Mouse (Mus musculus): ENCODE measurements around the gene Kazn.

The Kazn gene

DNA sequence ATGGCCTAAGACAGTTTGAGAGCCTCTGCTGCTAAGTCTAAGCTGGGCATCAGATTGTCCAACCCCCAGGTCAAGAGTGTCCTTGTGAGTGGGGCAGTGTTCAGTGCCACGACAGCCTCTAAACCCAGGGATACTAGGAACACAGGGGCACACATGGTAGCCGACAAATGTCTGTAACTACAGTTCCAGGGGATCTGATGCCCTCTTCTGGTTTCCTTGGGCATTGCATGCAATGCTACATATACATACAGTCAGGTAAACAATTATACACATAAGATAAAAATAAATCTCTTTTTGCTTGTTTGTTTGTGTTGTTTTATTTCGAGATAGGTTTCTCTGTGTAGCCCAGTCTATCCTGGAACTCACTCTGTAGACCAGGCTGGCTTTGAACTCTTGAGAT lies 53.0 kb downstream of the Kazn start:
- no peak for DNase-seq

DNA sequence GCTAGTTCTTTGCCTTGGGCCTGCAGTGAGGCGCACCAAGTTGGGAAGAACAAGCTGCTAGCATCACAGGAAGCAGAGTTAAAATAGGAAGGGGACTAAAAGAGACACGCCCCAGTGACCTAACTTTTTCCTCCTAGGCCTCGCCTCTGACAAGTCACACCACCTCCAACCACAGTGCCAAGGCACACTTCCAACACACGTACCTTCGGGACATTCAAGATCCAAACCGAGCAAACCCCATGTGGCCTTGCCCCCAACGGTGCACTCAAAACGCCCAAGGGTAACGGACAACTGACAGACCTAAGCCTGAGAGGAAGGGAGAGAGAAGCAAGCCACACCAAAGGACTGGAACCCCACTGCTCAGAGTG lies 53.7 kb downstream of the Kazn start:
- no peak for DNase-seq

DNA sequence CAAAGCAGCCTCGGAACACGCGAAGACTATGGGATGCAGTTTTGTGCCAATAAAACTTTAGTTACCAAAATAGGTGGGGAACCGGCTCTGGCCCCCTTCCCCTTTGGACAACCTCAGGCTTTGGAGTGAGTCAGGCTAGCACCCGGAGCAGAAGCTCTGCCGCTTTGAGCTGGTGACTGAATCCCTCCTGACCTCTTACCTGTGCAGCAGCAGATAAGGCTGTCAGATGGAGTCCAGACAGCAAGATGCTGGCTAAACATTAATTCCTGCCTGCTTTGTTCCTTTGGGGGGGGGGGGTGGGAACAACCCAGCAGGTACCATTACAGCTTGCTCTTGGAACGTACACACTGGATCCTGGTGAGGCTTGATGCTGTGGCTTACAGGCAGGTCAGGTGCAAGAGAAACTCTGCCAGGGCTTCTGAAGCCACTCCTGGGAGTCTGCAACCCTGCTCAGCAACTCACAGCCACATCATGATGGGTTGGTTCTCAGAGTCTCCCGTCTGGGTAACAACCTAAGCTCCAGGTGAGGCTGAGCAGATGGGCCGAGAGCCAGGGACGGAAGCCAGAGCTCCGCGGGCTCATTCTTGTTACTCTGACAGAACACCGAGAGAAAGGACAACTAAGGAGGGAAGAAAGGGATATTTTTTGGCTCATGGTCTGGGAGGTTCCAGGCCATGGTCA lies 54.2 kb downstream of the Kazn start:
- DNase-seq: no peak

DNA sequence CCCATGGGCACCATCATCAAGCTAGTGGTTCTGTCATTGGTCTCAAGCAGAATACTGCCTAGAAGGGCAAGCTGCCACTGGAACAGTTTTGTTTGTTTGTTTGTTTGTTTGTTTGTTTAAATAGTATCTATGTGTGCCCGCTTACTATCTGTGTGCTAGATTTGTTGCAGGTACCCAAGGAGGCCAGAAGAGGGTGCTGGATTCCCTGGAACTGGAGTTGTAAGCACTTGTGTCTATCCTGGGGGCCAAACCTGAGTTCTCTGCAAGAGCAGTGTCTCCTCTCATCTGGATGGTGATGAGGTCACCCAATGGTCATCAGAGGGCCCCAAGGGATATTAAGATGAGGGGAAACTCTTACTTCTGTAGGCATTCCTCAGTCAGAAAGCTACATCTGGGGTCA lies 55.6 kb downstream of the Kazn start:
- no peak for DNase-seq

DNA sequence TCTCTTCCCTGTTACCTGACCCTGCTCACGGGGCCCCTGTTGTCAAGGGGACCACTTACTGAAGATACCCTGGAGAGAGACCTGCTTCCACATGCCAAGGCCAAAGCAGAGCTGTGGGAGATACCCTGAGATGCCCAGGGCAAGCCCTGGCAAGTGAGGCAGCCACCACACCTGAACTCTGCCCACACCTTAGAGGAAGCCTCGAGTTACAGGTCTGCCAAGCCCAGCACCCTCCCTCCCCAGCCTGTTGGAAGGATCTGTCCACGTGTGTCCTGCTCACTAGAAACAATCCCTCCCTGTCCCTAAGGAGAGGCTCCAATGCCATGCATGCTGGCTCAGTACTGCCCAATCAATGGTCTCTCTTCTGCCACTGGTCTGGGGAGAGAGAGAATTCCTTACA lies 56.2 kb downstream of the Kazn start:
- no peak for DNase-seq

DNA sequence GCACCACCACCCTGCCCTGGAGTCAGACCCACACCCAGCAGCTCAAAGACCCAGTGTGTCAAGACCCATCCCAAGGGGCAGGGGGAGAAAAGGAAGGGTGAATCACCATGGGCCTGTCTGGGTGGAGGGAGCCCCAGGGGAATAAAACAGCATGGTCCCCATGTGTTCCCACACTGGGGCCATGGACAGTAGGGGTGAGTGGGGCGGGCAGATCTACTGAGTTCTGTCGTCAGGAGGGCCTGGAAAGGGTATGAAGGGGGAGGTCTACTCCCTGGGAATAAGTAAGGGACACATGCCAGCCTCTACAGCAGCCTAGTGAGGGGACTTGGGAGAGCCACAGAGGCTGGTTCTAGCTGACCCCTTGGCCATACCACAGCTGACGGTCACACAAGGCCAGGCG lies 57.6 kb downstream of the Kazn start:
- DNase-seq: no peak

DNA sequence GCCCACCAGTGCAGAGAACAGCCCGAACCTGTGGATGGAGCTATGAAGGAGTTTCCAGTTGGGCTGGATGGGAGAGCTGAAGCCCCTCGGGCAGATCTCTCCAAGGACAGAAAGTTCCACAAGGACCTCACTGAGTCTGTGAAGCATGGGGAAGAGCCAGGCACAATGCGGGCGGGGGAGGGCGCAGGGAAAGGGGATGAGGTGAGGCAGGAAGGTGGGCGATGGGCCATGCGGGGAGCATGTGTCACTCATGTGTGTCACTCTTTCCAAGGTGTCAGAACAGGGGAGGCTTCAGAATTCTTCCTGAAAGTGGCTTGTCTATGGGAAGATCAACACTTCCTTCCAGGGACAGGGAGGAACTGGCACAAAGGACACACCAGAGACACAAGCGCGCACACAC lies 58.3 kb downstream of the Kazn start:
- no peak for DNase-seq

DNA sequence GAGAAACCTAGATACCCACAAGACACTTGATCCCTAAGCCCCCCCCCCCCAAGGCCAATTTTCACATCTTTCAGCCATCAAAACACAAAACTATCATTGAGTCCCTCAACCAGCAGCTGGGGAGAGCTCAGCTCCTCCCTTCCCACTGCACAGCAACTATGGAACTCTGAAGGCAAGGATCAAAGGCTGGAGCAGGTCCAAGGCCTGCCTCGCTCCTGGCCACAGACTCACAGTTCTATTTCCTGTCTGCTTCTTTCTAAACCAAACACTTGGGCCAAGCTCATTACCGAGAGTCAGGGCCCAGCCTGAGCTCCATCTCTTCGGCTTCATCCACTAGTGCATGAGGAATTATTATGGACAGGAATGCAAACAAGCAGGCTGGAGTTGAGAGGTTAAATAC lies 58.9 kb downstream of the Kazn start:
- DNase-seq: no peak

DNA sequence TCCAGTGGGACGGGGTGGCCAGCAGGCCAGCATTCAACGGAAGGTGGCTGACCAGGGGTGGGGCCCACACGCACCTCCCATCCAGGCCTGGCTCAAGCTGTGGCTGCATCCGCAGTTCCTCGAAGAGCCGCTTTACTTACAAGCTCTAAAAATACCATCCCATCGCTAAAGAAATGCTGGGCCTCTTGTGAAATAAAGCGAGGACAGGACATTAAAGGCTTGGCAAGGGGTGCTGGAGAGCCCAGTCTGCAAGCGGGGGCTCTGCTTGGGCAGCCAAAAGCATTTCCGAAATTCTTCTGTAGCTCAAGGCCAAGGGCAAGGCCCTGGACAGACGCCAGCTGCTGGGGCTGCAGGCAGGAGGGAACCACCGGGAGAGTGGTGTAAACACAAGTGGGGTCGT lies 59.7 kb downstream of the Kazn start:
- DNase-seq: no peak

DNA sequence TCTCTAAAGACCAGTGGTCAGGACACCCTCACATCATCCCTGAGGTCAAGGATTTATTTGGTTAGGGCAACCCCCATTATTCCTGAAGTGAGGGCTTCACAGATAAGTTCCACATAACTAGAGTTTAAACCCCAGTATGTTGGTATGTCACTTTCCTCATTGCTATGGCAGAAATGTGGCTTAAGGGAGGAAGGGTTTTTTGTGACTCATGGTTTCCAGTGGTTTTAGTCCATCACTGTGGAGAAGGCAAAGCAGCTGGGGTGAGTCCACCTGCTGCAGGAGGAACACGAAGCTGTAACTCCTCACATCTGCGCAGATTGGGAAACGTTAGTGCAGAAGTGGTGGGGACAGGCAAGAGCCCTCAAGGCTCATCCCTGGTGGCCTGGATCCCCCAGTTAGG lies 62.5 kb downstream of the Kazn start:
- no peak for DNase-seq

DNA sequence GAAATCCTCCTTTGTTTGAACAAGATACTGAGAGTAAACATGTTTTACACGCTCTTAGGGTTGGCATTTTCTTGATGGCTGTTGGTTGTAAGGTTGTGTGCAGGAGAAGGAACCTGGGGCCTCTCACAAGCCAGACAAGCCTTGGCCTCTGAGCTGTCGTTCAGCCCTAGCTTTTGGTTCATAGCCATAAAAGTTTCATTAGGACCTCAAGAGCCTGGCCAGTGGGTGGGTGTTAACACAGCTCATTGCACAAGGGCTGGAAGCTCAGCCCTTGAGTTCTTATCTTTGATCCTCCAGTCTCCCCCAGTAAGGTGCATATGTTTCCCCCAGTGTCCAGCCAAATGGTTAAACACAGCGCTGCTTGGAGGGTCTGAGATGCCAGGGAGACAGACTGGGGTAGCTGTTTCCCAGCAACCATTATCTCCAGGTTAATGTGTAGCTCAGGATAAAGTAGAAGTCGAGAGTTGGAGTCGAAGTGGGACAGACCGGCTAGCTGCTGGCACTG lies 65.2 kb downstream of the Kazn start:
- DNase-seq: no peak

DNA sequence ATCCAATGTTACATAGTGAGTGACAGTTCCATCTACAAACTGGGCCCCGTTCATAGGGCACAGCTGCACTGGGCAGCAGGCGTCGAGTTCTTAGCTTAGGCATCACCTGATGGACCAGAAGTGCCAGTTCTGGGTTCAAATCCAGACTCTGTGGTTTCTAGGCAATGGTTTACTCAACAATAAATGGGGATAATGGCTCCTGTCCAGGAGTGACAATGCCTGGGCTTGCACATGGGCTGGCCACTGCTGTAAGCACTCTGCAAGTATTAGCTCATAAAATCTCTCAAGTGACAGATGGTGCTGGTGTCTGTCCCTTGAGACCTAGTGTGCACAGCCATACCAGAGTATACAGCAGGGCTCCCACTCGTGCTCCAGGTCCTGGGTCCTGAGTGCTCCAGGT lies 66.3 kb downstream of the Kazn start:
- DNase-seq: no peak

DNA sequence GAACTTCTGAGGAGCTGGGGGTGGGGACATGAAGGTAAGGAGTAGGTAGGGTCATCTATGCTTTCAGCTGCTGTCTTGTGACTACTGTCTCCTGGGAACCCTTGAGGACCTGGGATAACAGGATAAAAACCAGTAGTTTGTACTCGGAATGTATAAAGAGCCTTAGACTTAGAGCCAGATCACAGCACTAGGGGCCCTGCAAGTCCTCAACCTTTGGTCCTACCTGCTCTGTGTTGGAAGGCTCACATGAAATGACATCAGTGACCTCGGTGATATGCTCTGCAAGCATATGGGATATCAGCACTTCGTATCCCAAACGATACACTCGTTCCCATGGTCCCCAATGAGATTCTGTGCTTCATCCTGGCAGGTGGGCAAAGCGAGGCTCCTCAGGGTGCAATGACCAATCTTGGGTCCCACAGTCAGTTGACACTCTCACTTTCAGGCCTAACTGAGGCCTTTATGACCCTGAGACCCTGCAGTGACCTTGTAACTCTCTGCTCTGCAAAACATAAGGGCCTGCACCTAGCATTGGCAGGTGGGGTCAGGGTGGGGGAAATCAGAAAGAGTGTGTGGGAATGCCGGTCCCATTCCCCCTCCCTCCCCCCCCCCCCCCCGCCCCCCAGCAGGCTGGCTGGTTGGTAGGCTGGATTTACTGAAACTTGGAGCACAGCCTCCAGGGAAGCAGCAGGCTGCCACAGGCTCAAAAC lies 67.3 kb downstream of the Kazn start:
- DNase-seq: no peak

DNA sequence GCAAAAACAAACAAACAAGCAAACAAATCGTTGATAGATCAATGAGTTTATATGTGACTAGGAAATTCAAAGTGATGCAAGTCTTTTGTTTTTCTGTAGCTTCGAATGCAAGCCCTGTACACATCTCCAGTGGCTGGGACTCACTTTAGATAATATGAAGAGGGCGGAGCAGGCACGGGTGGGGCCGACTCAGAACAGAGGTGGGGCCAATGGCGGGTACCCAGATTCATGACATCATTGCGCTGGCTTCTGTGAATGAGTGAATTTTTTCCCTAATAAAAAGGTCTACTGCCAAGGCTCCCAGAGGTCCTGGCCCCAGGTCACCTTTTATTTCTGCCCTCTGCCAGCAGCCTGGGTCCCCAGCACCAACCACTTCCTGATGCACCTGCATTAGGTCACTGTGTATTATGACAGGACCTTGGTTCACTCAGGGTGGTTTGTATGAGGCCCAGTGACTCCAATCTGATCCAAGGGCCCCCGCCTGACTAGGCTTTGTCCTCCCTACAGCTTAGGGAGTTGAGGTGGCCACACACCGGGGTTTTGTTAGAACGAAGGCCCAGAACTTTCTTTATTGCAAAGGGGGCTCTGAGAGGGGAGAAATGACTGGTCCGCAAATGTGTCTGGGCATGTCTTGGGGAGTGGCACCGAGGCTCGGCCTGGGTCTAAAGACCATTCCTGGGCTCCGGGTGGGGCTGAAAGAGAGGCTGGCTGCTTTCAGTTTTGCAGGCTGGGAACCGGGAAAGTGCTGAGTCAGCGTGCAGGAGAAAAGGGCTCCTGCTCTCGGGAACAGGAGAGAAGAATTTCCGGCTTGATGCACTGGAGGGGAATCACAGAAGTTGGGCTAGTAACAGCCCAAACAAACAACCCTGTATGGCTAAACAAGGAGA lies 68.1 kb downstream of the Kazn start:
- DNase-seq: no peak

DNA sequence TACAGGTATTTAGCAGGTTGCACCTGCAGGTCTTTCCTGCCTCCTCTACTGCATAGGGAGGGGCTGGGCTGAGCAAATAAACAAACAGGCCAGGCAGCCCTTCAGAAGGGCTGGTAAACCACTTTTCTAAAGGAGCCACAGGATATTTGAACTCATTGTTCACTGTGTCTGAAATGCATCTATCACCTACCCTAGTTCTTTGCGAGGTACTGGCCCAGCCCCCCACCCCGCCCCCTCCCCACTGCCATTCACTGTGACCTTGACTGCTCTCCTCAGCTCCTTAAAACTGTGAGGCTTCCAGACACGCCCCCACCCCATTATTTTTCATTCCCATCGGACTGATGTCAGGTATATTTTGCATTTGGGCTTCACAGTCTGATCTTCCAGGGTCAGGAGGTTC lies 69.6 kb downstream of the Kazn start:
- no peak for DNase-seq

DNA sequence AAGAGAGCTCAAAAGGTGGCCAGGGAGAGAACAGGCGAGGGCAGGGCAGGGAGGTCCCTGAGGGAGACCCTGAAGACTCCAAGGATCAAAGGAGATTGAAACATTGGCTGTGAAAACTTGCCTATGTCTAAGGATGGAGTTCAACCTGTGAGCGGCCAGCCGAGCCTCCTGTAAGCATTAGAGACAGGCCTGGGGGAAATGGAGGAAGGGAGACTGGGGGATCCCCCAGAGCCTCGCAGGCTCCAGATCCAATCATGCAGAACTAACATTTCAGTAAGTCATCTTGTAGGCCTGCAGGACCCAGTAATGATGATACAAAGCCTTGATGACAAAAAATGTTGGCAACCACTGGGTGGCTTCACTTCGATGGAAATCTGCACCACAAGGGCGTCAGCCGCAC lies 70.8 kb downstream of the Kazn start:
- no peak for DNase-seq

DNA sequence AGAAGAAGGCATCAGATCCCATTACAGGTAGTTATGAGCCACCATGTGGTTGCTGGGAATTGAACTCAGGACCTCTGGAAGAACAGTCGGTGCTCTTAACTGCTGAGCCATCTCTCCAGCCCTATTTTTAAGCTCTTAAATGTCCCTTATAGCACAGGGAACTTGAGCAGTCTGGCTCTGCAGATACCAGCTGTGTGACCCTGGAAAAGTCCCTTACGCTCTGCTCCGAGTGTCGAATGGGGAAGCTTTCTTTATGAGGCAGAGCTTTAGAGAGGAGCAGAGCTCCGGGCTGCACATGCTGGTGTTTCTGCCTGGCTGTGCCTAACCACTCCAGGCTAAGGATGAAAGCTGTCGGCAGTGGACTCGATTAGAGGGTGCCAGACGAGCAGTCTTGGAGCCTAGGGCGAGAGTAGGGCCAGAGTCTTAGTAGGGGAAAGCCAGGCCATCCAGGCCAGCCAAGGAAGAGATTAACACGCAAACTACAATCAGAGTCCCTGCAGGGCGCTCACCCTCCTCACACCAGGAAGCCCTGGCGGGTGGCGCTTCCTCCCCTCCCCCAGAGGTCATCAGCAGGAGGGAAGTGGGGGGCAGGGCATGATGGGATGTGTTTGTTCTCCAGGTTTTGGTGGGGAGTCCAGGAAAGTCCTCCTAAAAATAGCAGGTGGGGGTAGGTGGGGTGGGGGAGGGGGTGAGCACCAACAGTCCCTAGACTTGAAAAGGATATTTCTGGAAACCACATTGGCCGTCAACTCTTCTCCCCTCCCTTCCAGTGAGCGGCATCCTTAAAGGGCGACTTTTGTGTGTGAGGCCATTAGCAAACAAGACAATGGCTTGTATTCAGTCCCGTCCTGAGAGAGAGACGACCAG lies 73.1 kb downstream of the Kazn start:
- DNase-seq: no peak

DNA sequence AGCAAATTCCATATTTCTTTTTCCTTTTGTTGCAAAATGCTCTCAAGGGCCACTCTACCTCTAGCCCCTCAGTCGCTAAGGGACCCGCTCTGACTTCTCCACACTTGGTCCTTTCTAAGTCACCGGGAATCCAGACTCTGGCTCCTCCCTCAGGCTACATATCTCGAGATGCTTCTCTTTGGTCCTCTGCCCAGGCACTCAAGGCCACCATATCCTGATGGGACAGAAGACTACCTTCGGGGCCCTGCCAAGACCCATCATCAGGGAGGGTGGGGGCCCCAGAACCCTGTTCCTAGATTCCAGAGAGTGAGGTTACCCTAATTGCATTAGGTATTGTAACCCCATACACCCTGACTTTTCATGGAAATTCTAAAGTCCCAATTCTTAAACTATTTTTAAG lies 73.8 kb downstream of the Kazn start:
- DNase-seq: no peak

DNA sequence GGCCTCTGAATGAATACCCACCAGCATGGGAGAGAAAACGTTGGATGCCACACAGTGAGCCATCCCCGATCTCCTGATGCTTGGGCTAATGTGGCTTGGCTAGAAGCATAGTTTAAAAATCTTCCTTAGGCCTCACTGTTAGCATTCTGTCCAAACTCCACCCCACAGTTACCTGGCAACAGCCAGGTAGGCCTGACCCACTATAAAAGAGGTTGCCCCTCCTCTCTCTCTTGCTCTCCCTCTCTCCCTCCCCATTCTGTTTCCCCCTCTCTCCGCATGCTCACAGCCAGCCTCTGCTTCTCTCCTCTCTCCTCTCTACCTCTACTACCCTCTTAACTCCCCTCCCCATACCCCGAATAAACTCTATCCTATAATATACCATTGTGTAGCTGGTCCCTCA lies 74.8 kb downstream of the Kazn start:
- DNase-seq: no peak

DNA sequence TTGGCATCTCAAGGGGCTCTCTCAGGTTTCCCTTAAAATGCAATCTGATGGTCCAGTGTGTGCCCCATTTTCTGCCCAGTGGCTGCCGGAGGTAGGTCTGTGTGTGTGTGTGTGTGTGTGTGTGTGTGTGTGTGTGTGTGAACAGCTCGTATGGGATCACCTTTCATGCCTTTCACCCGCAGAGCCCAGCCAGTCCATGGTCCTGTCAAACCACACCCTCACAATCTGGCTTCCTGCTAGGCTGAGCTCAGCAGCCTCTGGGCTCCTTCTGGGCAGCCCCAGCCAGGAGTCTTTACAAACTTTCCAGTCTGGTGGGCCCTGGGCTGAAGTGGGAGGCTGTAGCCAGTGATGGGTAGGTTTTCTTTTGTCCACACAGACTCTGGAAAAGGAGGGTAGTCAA lies 75.3 kb downstream of the Kazn start:
- DNase-seq: no peak

DNA sequence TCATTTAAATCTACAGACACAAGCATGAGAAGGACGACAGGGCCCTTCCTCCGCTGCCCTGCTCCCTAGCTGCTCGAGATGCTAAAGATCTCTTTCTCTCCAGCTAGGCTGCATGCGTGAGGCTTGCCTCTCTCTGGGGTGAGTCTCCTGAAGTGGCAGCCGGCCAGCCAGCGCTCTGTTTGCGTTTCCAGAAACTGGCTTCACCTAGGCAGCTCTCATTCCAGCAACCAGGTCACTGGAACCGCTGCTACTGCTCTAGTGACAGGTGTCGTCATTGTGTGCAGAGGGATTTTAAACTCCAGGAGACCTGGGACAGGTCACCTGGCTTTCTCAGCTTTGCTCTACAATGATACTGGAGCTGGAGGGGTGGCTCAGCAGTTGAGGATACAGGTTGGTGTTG lies 76.5 kb downstream of the Kazn start:
- no peak for DNase-seq

DNA sequence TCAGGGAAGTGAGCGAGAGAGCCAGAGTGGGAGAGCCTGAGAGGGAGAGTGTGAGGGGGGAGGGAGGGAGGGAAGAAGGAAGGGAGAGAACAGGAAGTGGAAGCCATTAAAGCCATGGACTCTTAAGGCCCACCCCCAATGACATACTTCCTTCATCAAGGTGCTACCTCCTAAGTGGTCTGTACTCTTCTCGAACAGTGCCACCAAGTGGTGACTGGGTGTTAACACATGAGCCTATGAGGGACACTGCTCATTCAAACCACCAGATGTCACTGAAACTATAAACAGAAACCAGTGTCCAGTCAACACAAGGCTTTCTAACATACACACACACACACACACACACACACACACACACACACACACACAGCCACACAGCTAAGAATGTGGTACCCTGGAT lies 77.1 kb downstream of the Kazn start:
- no peak for DNase-seq

DNA sequence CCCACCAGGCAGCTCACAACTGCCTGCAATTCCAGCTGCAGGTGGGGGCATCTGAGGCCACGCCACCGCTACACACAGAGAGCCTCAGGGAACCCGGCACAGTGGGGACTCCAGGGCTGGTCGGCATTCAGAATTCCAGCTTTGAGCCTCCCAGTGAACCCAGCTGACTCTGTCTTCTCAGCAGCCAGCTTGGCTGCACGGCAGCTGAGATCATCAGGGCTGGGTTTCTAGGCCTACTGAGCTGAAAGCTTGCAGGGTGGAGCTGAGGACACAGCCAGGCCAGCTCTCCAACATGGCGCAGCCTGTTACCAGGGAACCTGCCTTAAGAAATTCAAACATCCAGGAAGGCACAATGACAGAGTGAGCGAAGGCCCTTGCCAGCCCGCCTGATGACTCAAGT lies 79.2 kb downstream of the Kazn start:
- DNase-seq: no peak

Data from thymus, postnatal 25 days (tissue).